Mouse (Mus musculus) CH12.LX (cell line): Measurements from ENCODE around the gene Patj.

Experiments
- CHD1 ChIP-seq: IDR thresholded peaks from 2 replicates; pipeline ENCODE4 v1.6.1; 2012; ENCODE audit warnings: low read depth, low read length, improper control_type of control experiment, inconsistent platforms
- EP300 ChIP-seq: IDR thresholded peaks from 2 replicates; pipeline ENCODE4 v1.6.1; 2011; ENCODE audit warnings: low read length, improper control_type of control experiment
- POLR2A ChIP-seq: IDR thresholded peaks from 2 replicates; pipeline ENCODE4 v1.6.1; 2011; ENCODE audit warnings: low read depth, mild to moderate bottlenecking, improper control_type of control experiment, low read length

- TF ChIP-seq EP300 = no peak
- TF ChIP-seq POLR2A = no peak
- TF ChIP-seq CHD1 = no peak
Measured at GRCm38 (mm10) chr4:98688520-98688919, 292.9 kb downstream of the Patj start.
